ENCODE assay signal across 9 mouse cellular contexts in the genomic region with DNA sequence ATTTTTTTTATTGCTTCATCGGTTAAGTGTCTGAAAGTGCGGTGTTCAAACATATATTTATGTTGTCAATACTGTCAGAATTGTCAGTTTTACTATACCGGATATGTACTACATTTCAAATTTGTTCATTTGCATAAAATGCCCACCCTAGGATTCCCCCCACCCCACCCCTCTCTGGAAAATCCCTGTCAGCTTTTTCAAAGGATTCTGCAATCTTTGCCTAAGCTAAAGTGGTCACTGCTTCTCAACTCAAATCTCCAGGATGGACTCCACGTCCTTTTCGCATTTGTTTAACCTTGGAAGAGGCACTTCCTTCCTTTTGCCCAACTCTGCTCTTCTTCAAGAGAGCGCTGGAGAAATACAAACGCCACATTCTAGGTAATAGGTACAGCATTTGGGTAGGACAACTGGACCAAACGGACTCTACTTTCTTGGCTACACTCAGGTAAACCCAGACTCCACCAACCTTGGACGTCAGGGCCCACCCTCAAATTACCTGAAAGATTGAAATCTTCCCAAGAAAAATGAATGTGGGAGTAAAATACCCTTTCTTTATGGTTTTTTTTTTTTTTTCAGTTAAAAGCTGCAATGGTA. TPM values are rescaled to one million over a fixed set of nuclear protein-coding genes. Genes with fewer than 3 reads are reported as not detected.
A peak's percentile ranks its signal among the peaks of the same experiment; 100 is the strongest.
DNase-seq lines count a peak whose midpoint lies in the region; ATAC-seq and TF ChIP-seq lines count a peak whose summit lies in the region.
"Had no signal": no experiment of that assay in that cellular context is flagged by ENCODE, and none has a peak within 500 bp of the region (broad histone marks: within the 10 kb centered on the region; RNA-seq: fewer than 3 reads in every experiment).

No protein-coding gene starts in this region.

- peaks cover 43% of the 10 kb centered on the region for H3K27me3 ChIP-seq in embryonic facial prominence, embryonic 14.5 days (replicated peaks; ENCODE audit: control insufficient read depth, insufficient read depth, low read length)
- H3K27me3 ChIP-seq in hindbrain, postnatal 0 days (ENCODE audit: insufficient read depth, low read length): peaks cover 28% of the 10 kb centered on the region
- H3K27me3 ChIP-seq in heart, adult 2 months (ENCODE audit: control insufficient read depth, insufficient read depth, low read length): no peaks in the 10 kb centered on the region

- TF ChIP-seq POLR2A in olfactory bulb, adult 2 months (IDR thresholded peaks at IDR 0.05; ENCODE audit: insufficient read depth, low read depth, low read length): no peak
- TF ChIP-seq POLR2A in heart, adult 2 months (IDR thresholded peaks at IDR 0.05; ENCODE audit: insufficient read depth, low read depth, low read length): no peak

- no peaks in the 10 kb centered on the region for H3K36me3 ChIP-seq in embryonic facial prominence, embryonic 14.5 days (ENCODE audit: control insufficient read depth, insufficient read depth, low read length)
- H3K36me3 ChIP-seq in hindbrain, postnatal 0 days (ENCODE audit: insufficient read depth, low read length): no peaks in the 10 kb centered on the region
- H3K36me3 ChIP-seq in heart, adult 2 months (ENCODE audit: control insufficient read depth, insufficient read depth, low read length): no peaks in the 10 kb centered on the region

- peak overlapping the region; percentile 77 for H3K4me2 ChIP-seq in embryonic facial prominence, embryonic 14.5 days (ENCODE audit: low read depth, low read length)
- H3K4me2 ChIP-seq in hindbrain, postnatal 0 days (ENCODE audit: low read depth, low read length): peak overlapping the region; percentile 72

- peak overlapping the region; percentile 16; the same call in 1 of the 2 replicates for H3K9ac ChIP-seq in embryonic facial prominence, embryonic 14.5 days (ENCODE audit: low read depth, low read length)
- H3K9ac ChIP-seq in hindbrain, postnatal 0 days (replicated peaks; ENCODE audit: low read length): no peak overlapping the region; the same call in 1 of the 2 replicates
- H3K9ac ChIP-seq in heart, adult 2 months (ENCODE audit: low read depth, low read length): no peak overlapping the region

- intact Hi-C loops in heart, adult 2 months (cut with DNase I): loop anchor here (10.0 kb wide), 3 partner anchors 489 to 1219 kb away; partner anchors contain the start of gene BC052040

- peak overlapping the region; percentile 24; the same call in 1 of the 2 replicates for H3K27ac ChIP-seq in embryonic facial prominence, embryonic 14.5 days (replicated peaks; ENCODE audit: low read depth, low read length)
- no peak overlapping the region for H3K27ac ChIP-seq in hindbrain, postnatal 0 days
- H3K27ac ChIP-seq in olfactory bulb, adult 2 months (ENCODE audit: insufficient read depth, low read depth, low read length): peak overlapping the region; percentile 63
- H3K27ac ChIP-seq in heart, adult 2 months: no peak overlapping the region

- no peak for ATAC-seq in embryonic facial prominence, embryonic 14.5 days (ENCODE audit: low read depth)
- no peak for ATAC-seq in hindbrain, postnatal 0 days

- H3K4me1 ChIP-seq in embryonic facial prominence, embryonic 14.5 days (ENCODE audit: control insufficient read depth, insufficient read depth, low read length): peaks cover 8% of the 10 kb centered on the region; the same call in 1 of the 2 replicates
- H3K4me1 ChIP-seq in hindbrain, postnatal 0 days (ENCODE audit: insufficient read depth, low read length): no peaks in the 10 kb centered on the region
- H3K4me1 ChIP-seq in olfactory bulb, adult 2 months (ENCODE audit: control insufficient read depth, insufficient read depth, low read length): peaks cover 3% of the 10 kb centered on the region; the same call in 1 of the 2 replicates
- H3K4me1 ChIP-seq in heart, adult 2 months (ENCODE audit: control insufficient read depth, insufficient read depth, low read length): peaks cover 1% of the 10 kb centered on the region; the same call in 1 of the 2 replicates

- H3K79me2 ChIP-seq in heart, adult 2 months (replicated peaks; ENCODE audit: control insufficient read depth, insufficient read depth, low read length): no peaks in the 10 kb centered on the region

- no peaks in the 10 kb centered on the region for H3K9me3 ChIP-seq in embryonic facial prominence, embryonic 14.5 days (ENCODE audit: control insufficient read depth, low read length)
- H3K9me3 ChIP-seq in hindbrain, postnatal 0 days (ENCODE audit: low read length): no peaks in the 10 kb centered on the region

- DNase-seq in kidney, adult 9 months: peak; percentile 4
- DNase-seq in kidney, postnatal 4 days: no peak
- DNase-seq in embryonic facial prominence, embryonic 14.5 days (ENCODE audit: low spot score): no peak
- peak; percentile 3 for DNase-seq in hindbrain, postnatal 0 days (ENCODE audit: low spot score)
- no peak for DNase-seq in heart, adult 2 months
- DNase-seq in c-Kit-positive CD71-positive TER-119-positive erythroid progenitor cells, embryonic 14.5 days (ENCODE audit: low spot score): no peak
- DNase-seq: cerebellum, adult 11 months had no signal

- 32% methylated on average over 9 of the region's 9 CpGs for WGBS in embryonic facial prominence, embryonic 14.5 days
- 30% methylated on average over 9 of the region's 9 CpGs for WGBS in hindbrain, postnatal 0 days
- WGBS in olfactory bulb, adult 2 months: 19% methylated on average over 9 of the region's 9 CpGs
- 73% methylated on average over 9 of the region's 9 CpGs for whole genome bisulfite sequencing in heart, adult 2 months

- H3K4me3 ChIP-seq in embryonic facial prominence, embryonic 14.5 days (ENCODE audit: low read depth, low read length): no peak overlapping the region
- peak overlapping the region; percentile 6; the same call in 1 of the 2 replicates for H3K4me3 ChIP-seq in hindbrain, postnatal 0 days (ENCODE audit: low read length)
- H3K4me3 ChIP-seq in olfactory bulb, adult 2 months (ENCODE audit: insufficient read depth, low read depth, low read length): no peak overlapping the region
- no peak overlapping the region for H3K4me3 ChIP-seq in heart, adult 2 months

- no peak for TF ChIP-seq CTCF in hindbrain, postnatal 0 days (IDR thresholded peaks at IDR 0.05; ENCODE audit: low read depth)
- no peak for TF ChIP-seq CTCF in olfactory bulb, adult 2 months (IDR thresholded peaks at IDR 0.05; ENCODE audit: insufficient read depth, low read depth, low read length)
- TF ChIP-seq CTCF in heart, adult 2 months (IDR thresholded peaks at IDR 0.05): no peak

- no peak for TF ChIP-seq EP300 in heart, adult 2 months (IDR thresholded peaks at IDR 0.05; ENCODE audit: insufficient read depth, low read depth, low read length)

RNA-seq across cellular contexts. Expression of gene Meis2, which starts 7.8 kb away (rescaled TPM):
- 30.4 and 40.4 TPM in 2 replicates for polyA plus RNA-seq in embryonic facial prominence, embryonic 14.5 days (2014; fragmentation: Nextera tagmentation; extraction: Ambion mirVana)
- 132 and 133 TPM in 2 replicates for total RNA-seq in hindbrain, postnatal 0 days (2014; rRNA removed)
- polyA plus RNA-seq in hindbrain, postnatal 0 days (2015; fragmentation: Nextera tagmentation; extraction: Ambion mirVana): 94.4 and 105 TPM in 2 replicates
- polyA plus RNA-seq in olfactory bulb, adult 2 months (2012; ENCODE audit: insufficient read depth, insufficient read length, low replicate concordance, missing spikeins): 180 and 356 TPM in 2 replicates
- total RNA-seq in heart, adult 2 months (2021): 10 to 100 TPM; 24.9 to 30.4 TPM
- 16.9 and 22.4 TPM in 2 replicates for polyA plus RNA-seq in heart, adult 2 months (2012; rRNA removed)
- total RNA-seq: megakaryocyte, adult 5-6 weeks had no signal

Comparison
In these comparisons a context has a peak if more than half of its experiments do, and no peak if none do; other contexts are left out.
1. DNase-seq: peak in kidney, adult 9 months (single experiment) and hindbrain, postnatal 0 days (single experiment); none in kidney, postnatal 4 days (0 of 2), embryonic facial prominence, embryonic 14.5 days (single experiment), heart, adult 2 months (0 of 2) and c-Kit-positive CD71-positive TER-119-positive erythroid progenitor cells, embryonic 14.5 days (single experiment).
2. H3K27ac ChIP-seq: peak in embryonic facial prominence, embryonic 14.5 days (single experiment) and olfactory bulb, adult 2 months (single experiment); none in hindbrain, postnatal 0 days (single experiment) and heart, adult 2 months (single experiment).